Mouse (Mus musculus) limb, embryonic 13.5 days (tissue): ENCODE data around the gene Fam227a. TPM values are rescaled to one million over a fixed set of nuclear protein-coding genes. Genes with fewer than 3 reads are reported as not detected.

Source experiments
- ATAC-seq: fragments of 200-750 bp; cut with Nextera tagmentation; 2 replicates; pipeline ENCODE4 v1.8.0; 2017; ENCODE audit warnings: low read depth, moderate number of reproducible peaks, moderate TSS enrichment; ENCODE audit not compliant: low FRiP score
- H3K27ac ChIP-seq: fragments of 300-500 bp; sonication (generic); 2 replicates; pipeline ENCODE4 v1.5.1; 2015; ENCODE audit warnings: inconsistent platforms, mild to moderate bottlenecking, moderate library complexity
- H3K27me3 ChIP-seq: fragments of 300-500 bp; sonication (generic); 2 replicates; pipeline ENCODE4 v1.6.1; 2015; ENCODE audit warnings: mild to moderate bottlenecking, inconsistent platforms
- H3K36me3 ChIP-seq: fragments of 300-500 bp; sonication (generic); 2 replicates; pipeline ENCODE4 v1.6.1; 2015; ENCODE audit warnings: inconsistent platforms, mild to moderate bottlenecking, moderate library complexity
- H3K4me1 ChIP-seq: fragments of 300-500 bp; sonication (generic); 2 replicates; pipeline ENCODE4 v1.6.1; 2015; ENCODE audit warnings: inconsistent platforms
- H3K4me2 ChIP-seq: fragments of 300-500 bp; sonication (generic); replicated peaks from 2 replicates; pipeline ENCODE4 v1.6.1; 2015; ENCODE audit warnings: inconsistent platforms, mild to moderate bottlenecking, moderate library complexity
- H3K4me3 ChIP-seq: fragments of 300-500 bp; sonication (generic); 2 replicates; pipeline ENCODE4 v1.5.1; 2015; ENCODE audit warnings: moderate library complexity, mild to moderate bottlenecking, inconsistent platforms
- H3K9ac ChIP-seq: fragments of 300-500 bp; sonication (generic); 2 replicates; pipeline ENCODE4 v1.6.1; 2015; ENCODE audit warnings: mild to moderate bottlenecking, inconsistent platforms
- H3K9me3 ChIP-seq: fragments of 300-500 bp; sonication (generic); 2 replicates; pipeline ENCODE4 v1.6.1; 2016; ENCODE audit warnings: inconsistent platforms
- WGBS: fragments of 180-500 bp; shearing (Covaris S2); methylation state at CpG from one replicate; pipeline ENCODE4 v1.1.7; 2015; 5-methylcytosine and 5-hydroxymethylcytosine counted together
- polyA plus RNA-seq: library from polyadenylated mRNA; unstranded; fragments of >200 nt; fragmentation: Nextera tagmentation; extraction: Ambion mirVana; gene quantifications from 2 replicates; pipeline ENCODE4 v1.2.1, GENCODE M21; 2015

Fam227a gene
- polyA plus RNA-seq, 1 experiment from 2014 or later = 1.4 TPM

- Histone ChIP-seq H3K27me3 (no peaks in the 10 kb centered on the region), H3K9ac (peak within 1 kb of the TSS; percentile 94), H3K36me3 (peaks cover 12% of the 10 kb centered on the region), H3K9me3 (no peaks in the 10 kb centered on the region), H3K27ac (peak within 1 kb of the TSS; percentile 69; the same call in 1 of the 2 replicates), H3K4me2 (peak within 1 kb of the TSS; percentile 97), H3K4me1 (peaks cover 52% of the 10 kb centered on the region), H3K4me3 (peak within 1 kb of the TSS; percentile 92)
- 0% methylated on average over 44 of the region's 45 CpGs for WGBS
- ATAC-seq = peak; percentile 97
Observed at GRCm38 (mm10) chr15:79690426-79691022, 31.8 kb upstream of the Fam227a start, which contains the start of gene Gtpbp1. Gene Gtpbp1, plus strand, starts transcription at chr15:79690845.

- peak overlapping the region; percentile 92 for H3K4me3 ChIP-seq
- peaks cover 5% of the 10 kb centered on the region for H3K36me3 ChIP-seq
- no peaks in the 10 kb centered on the region for H3K9me3 ChIP-seq
- WGBS = 10% methylated on average over 24 of the region's 24 CpGs
- no peak for ATAC-seq
- peak overlapping the region; percentile 52; the same call in 1 of the 2 replicates for H3K27ac ChIP-seq
- H3K4me2 ChIP-seq = peak overlapping the region; percentile 97
- H3K27me3 ChIP-seq = no peaks in the 10 kb centered on the region
- H3K4me1 ChIP-seq = peaks cover 59% of the 10 kb centered on the region
- peak overlapping the region; percentile 48; the same call in 1 of the 2 replicates for H3K9ac ChIP-seq
Observed at GRCm38 (mm10) chr15:79689662-79690425, 31.1 kb upstream of the Fam227a start.

- 2% methylated on average over 8 of the region's 8 CpGs for WGBS
- no peak for ATAC-seq
- H3K4me2 ChIP-seq = peak overlapping the region; percentile 86
- peak overlapping the region; percentile 91 for H3K4me3 ChIP-seq
- peak overlapping the region; percentile 96 for H3K27ac ChIP-seq
- H3K4me1 ChIP-seq = peaks cover 67% of the 10 kb centered on the region
- H3K9ac ChIP-seq = peak overlapping the region; percentile 96
- no peaks in the 10 kb centered on the region for H3K9me3 ChIP-seq
- H3K36me3 ChIP-seq = no peaks in the 10 kb centered on the region
- H3K27me3 ChIP-seq = no peaks in the 10 kb centered on the region
Observed at GRCm38 (mm10) chr15:79688268-79688956, 29.7 kb upstream of the Fam227a start.

GRCm38 (mm10) chr15:79687646-79688267 is 29.0 kb upstream of the Fam227a start, which contains the start of gene Josd1:
Gene Josd1, minus strand, starts transcription at chr15:79687919.
- peak; percentile 66 for ATAC-seq
- Histone ChIP-seq H3K4me2 (peak within 1 kb of the TSS; percentile 86), H3K9me3 (no peaks in the 10 kb centered on the region), H3K36me3 (no peaks in the 10 kb centered on the region), H3K27ac (peak within 1 kb of the TSS; percentile 96), H3K4me1 (peaks cover 65% of the 10 kb centered on the region), H3K9ac (peak within 1 kb of the TSS; percentile 96), H3K27me3 (no peaks in the 10 kb centered on the region), H3K4me3 (peak within 1 kb of the TSS; percentile 91)
- under 1% methylated on average over 62 of the region's 72 CpGs for WGBS

GRCm38 (mm10) chr15:79687175-79687574 is 28.4 kb upstream of the Fam227a start:
- under 1% methylated on average over 33 of the region's 33 CpGs for WGBS
- Histone ChIP-seq H3K27me3 (no peaks in the 10 kb centered on the region), H3K27ac (peak overlapping the region; percentile 96), H3K4me1 (peaks cover 64% of the 10 kb centered on the region), H3K36me3 (no peaks in the 10 kb centered on the region), H3K9me3 (no peaks in the 10 kb centered on the region), H3K4me2 (peak overlapping the region; percentile 86), H3K4me3 (peak overlapping the region; percentile 91), H3K9ac (peak overlapping the region; percentile 96)
- ATAC-seq = no peak

GRCm38 (mm10) chr15:79686046-79686869 is 27.5 kb upstream of the Fam227a start:
- no peak for ATAC-seq
- H3K9ac ChIP-seq = peak overlapping the region; percentile 96
- H3K36me3 ChIP-seq = no peaks in the 10 kb centered on the region
- peaks cover 56% of the 10 kb centered on the region for H3K4me1 ChIP-seq
- 15% methylated on average over 15 of the region's 15 CpGs for WGBS
- no peaks in the 10 kb centered on the region for H3K9me3 ChIP-seq
- H3K4me3 ChIP-seq = peak overlapping the region; percentile 91
- H3K4me2 ChIP-seq = peak overlapping the region; percentile 86
- H3K27ac ChIP-seq = no peak overlapping the region
- H3K27me3 ChIP-seq = no peaks in the 10 kb centered on the region

- Histone ChIP-seq H3K36me3 (no peaks in the 10 kb centered on the region), H3K9ac (peak overlapping the region; percentile 96), H3K27ac (no peak overlapping the region), H3K4me1 (peaks cover 62% of the 10 kb centered on the region), H3K9me3 (no peaks in the 10 kb centered on the region), H3K4me3 (peak overlapping the region; percentile 91), H3K4me2 (peak overlapping the region; percentile 86), H3K27me3 (no peaks in the 10 kb centered on the region)
- ATAC-seq = no peak
- WGBS = 21% methylated on average over 6 of the region's 6 CpGs
Observed at GRCm38 (mm10) chr15:79685141-79685641, 26.4 kb upstream of the Fam227a start.

GRCm38 (mm10) chr15:79684616-79685015 is 25.9 kb upstream of the Fam227a start:
- H3K9ac ChIP-seq = peak overlapping the region; percentile 96
- H3K9me3 ChIP-seq = no peaks in the 10 kb centered on the region
- peaks cover 2% of the 10 kb centered on the region for H3K36me3 ChIP-seq
- H3K4me3 ChIP-seq = peak overlapping the region; percentile 91
- H3K4me2 ChIP-seq = peak overlapping the region; percentile 86
- H3K27ac ChIP-seq = no peak overlapping the region
- no peak for ATAC-seq
- peaks cover 57% of the 10 kb centered on the region for H3K4me1 ChIP-seq
- H3K27me3 ChIP-seq = no peaks in the 10 kb centered on the region
- 76% methylated on average over 6 of the region's 6 CpGs for WGBS

- H3K9me3 ChIP-seq = no peaks in the 10 kb centered on the region
- no peak for ATAC-seq
- 78% methylated on average over 19 of the region's 19 CpGs for WGBS
- H3K27me3 ChIP-seq = no peaks in the 10 kb centered on the region
- peak overlapping the region; percentile 96 for H3K9ac ChIP-seq
- peaks cover 7% of the 10 kb centered on the region for H3K36me3 ChIP-seq
- H3K4me2 ChIP-seq = peak overlapping the region; percentile 86
- peak overlapping the region; percentile 91 for H3K4me3 ChIP-seq
- H3K27ac ChIP-seq = no peak overlapping the region
- peaks cover 53% of the 10 kb centered on the region for H3K4me1 ChIP-seq
Observed at GRCm38 (mm10) chr15:79683707-79684465, 25.1 kb upstream of the Fam227a start.

GRCm38 (mm10) chr15:79683146-79683545 is 24.4 kb upstream of the Fam227a start:
- Histone ChIP-seq H3K9me3 (no peaks in the 10 kb centered on the region), H3K27me3 (no peaks in the 10 kb centered on the region), H3K4me1 (peaks cover 48% of the 10 kb centered on the region), H3K27ac (no peak overlapping the region), H3K4me2 (no peak overlapping the region; the same call in 1 of the 2 replicates), H3K36me3 (peaks cover 11% of the 10 kb centered on the region), H3K4me3 (no peak overlapping the region), H3K9ac (no peak overlapping the region)
- 94% methylated on average over 6 of the region's 6 CpGs for WGBS
- no peak for ATAC-seq
